In the genomic region with DNA sequence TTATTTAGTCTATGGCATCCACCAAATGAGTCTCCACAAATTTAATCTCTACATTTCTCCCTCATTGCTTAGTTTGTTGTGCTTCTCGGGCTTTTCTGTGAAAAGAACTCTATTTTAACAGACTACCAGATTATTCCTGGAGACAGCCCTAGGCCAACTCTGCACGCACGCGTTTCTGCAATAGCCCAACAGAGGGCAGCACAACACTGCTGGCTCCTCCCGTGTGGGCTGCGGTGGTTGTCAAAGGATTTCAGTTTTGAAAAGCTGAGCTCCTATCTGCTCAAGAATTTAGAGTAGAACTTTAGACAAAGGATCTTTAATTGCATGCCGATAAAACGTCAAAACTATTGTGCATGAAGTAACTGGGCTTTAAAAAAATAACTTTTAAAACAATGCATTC, we compare ENCODE assay signal across 9 mouse cellular contexts. TPM values are rescaled to one million over a fixed set of nuclear protein-coding genes. Genes with fewer than 3 reads are reported as not detected.
A peak's percentile ranks its signal among the peaks of the same experiment; 100 is the strongest.
DNase-seq lines count a peak whose midpoint lies in the region; ATAC-seq and TF ChIP-seq lines count a peak whose summit lies in the region.
"Had no signal": no experiment of that assay in that cellular context is flagged by ENCODE, and none has a peak within 500 bp of the region (broad histone marks: within the 10 kb centered on the region; RNA-seq: fewer than 3 reads in every experiment).

No protein-coding gene starts in this region.

- H3K27me3 ChIP-seq in ES-Bruce4 (ENCODE audit: control insufficient read depth, insufficient read depth, low read length, poor library complexity, severe bottlenecking) = no peaks in the 10 kb centered on the region
- no peaks in the 10 kb centered on the region for H3K27me3 ChIP-seq in forebrain, embryonic 11.5 days (ENCODE audit: control insufficient read depth, insufficient read depth, low read length)
- no peaks in the 10 kb centered on the region for H3K27me3 ChIP-seq in hindbrain, embryonic 10.5 days (ENCODE audit: insufficient read depth, poor library complexity, severe bottlenecking)
- H3K27me3 ChIP-seq: limb, embryonic 15.5 days had no signal

- TF ChIP-seq POLR2A in ES-Bruce4 (IDR thresholded peaks at IDR 0.05; ENCODE audit: insufficient read depth, low read length) = no peak

- peak; percentile 49 for DNase-seq in brain, embryonic 18.5 days (ENCODE audit: low read depth, low spot score)
- DNase-seq in forebrain, embryonic 11.5 days (ENCODE audit: low spot score) = peak; percentile 88
- peak; percentile 73 for DNase-seq in hindbrain, embryonic 10.5 days (ENCODE audit: low spot score)
- DNase-seq in layer of hippocampus, adult 9-10 months (ENCODE audit: low spot score) = peak; percentile 81
- DNase-seq in lung, postnatal 10 days = peak; percentile 91
- peak; percentile 43 for DNase-seq in retina, adult 2 months (ENCODE audit: low read depth, low spot score)
- DNase-seq in urinary bladder, adult 18-20 months (ENCODE audit: low spot score in 2 of 2) = peak; percentile 61 to 66

- no peak overlapping the region for H3K4me3 ChIP-seq in ES-Bruce4 (ENCODE audit: low read depth, low read length)
- no peak overlapping the region for H3K4me3 ChIP-seq in forebrain, embryonic 11.5 days (ENCODE audit: low read depth, low read length)
- no peak overlapping the region for H3K4me3 ChIP-seq in hindbrain, embryonic 10.5 days
- H3K4me3 ChIP-seq: limb, embryonic 15.5 days had no signal

- H3K27ac ChIP-seq in ES-Bruce4 (ENCODE audit: insufficient read depth, low read length) = no peak overlapping the region
- no peak overlapping the region for H3K27ac ChIP-seq in forebrain, embryonic 11.5 days (ENCODE audit: low read depth, low read length)
- no peak overlapping the region for H3K27ac ChIP-seq in hindbrain, embryonic 10.5 days
- H3K27ac ChIP-seq: limb, embryonic 15.5 days had no signal

- peaks cover 2% of the 10 kb centered on the region for H3K4me1 ChIP-seq in ES-Bruce4 (ENCODE audit: control insufficient read depth, insufficient read depth, low read length)
- no peaks in the 10 kb centered on the region for H3K4me1 ChIP-seq in forebrain, embryonic 11.5 days (replicated peaks; ENCODE audit: control insufficient read depth, insufficient read depth, low read length)
- H3K4me1 ChIP-seq in hindbrain, embryonic 10.5 days (replicated peaks) = no peaks in the 10 kb centered on the region
- H3K4me1 ChIP-seq: limb, embryonic 15.5 days had no signal

- no peaks in the 10 kb centered on the region for H3K9me3 ChIP-seq in ES-Bruce4 (replicated peaks; ENCODE audit: control insufficient read depth, insufficient read depth, low read length, poor library complexity, severe bottlenecking)
- no peaks in the 10 kb centered on the region for H3K9me3 ChIP-seq in forebrain, embryonic 11.5 days (ENCODE audit: control insufficient read depth, low read length)
- H3K9me3 ChIP-seq in hindbrain, embryonic 10.5 days = no peaks in the 10 kb centered on the region
- H3K9me3 ChIP-seq: limb, embryonic 15.5 days had no signal

- TF ChIP-seq EP300 in ES-Bruce4 (IDR thresholded peaks at IDR 0.05; ENCODE audit: insufficient read depth, low read depth, low read length) = no peak

- no peak overlapping the region for H3K4me2 ChIP-seq in forebrain, embryonic 11.5 days (ENCODE audit: low read depth, low read length, severe bottlenecking)
- H3K4me2 ChIP-seq: limb, embryonic 15.5 days had no signal

- H3K9ac ChIP-seq in ES-Bruce4 (ENCODE audit: low read depth, poor library complexity, severe bottlenecking) = no peak overlapping the region
- no peak overlapping the region for H3K9ac ChIP-seq in forebrain, embryonic 11.5 days (ENCODE audit: low read length)
- H3K9ac ChIP-seq: limb, embryonic 15.5 days had no signal

- peak; percentile 95 for TF ChIP-seq CTCF in ES-Bruce4 (IDR thresholded peaks at IDR 0.05; ENCODE audit: low read depth, low read length)

- peak; percentile 84 for ATAC-seq in forebrain, embryonic 11.5 days (replicated peaks; ENCODE audit: low FRiP score)

- WGBS in forebrain, embryonic 11.5 days = 2% methylated on average over 8 of the region's 8 CpGs
- WGBS in hindbrain, embryonic 10.5 days = 6% methylated on average over 8 of the region's 8 CpGs

- no peaks in the 10 kb centered on the region for H3K36me3 ChIP-seq in ES-Bruce4 (ENCODE audit: control insufficient read depth, insufficient read depth, low read length, poor library complexity, severe bottlenecking)
- H3K36me3 ChIP-seq in forebrain, embryonic 11.5 days (ENCODE audit: control insufficient read depth, insufficient read depth, low read length) = no peaks in the 10 kb centered on the region
- H3K36me3 ChIP-seq in hindbrain, embryonic 10.5 days = no peaks in the 10 kb centered on the region
- H3K36me3 ChIP-seq: limb, embryonic 15.5 days had no signal

RNA-seq across cellular contexts. Expression of a gene that starts 8.9 kb away (rescaled TPM):
- 107 and 108 TPM in 2 replicates for polyA plus RNA-seq in ES-Bruce4 (2011; ENCODE audit: insufficient read depth, insufficient read length, low read depth, missing spikeins)
- polyA plus RNA-seq in forebrain, embryonic 11.5 days (2014; fragmentation: Nextera tagmentation; extraction: Ambion mirVana) = 200 and 201 TPM in 2 replicates
- 125 and 146 TPM in 2 replicates for polyA plus RNA-seq in hindbrain, embryonic 10.5 days (2016; fragmentation: Nextera tagmentation; extraction: Ambion mirVana)

RNA-seq across cellular contexts. Expression of a gene that starts 57.9 kb away (rescaled TPM):
- 1.0 TPM in 1 of 2 replicates, not detected in the other for polyA plus RNA-seq in ES-Bruce4 (2011; ENCODE audit: insufficient read depth, insufficient read length, low read depth, missing spikeins)
- polyA plus RNA-seq in forebrain, embryonic 11.5 days (2014; fragmentation: Nextera tagmentation; extraction: Ambion mirVana) = not detected in 2 replicates
- not detected in 2 replicates for polyA plus RNA-seq in hindbrain, embryonic 10.5 days (2016; fragmentation: Nextera tagmentation; extraction: Ambion mirVana)
